Mouse (Mus musculus) kidney, adult 11 months (tissue): ENCODE measurements around the gene Flt3.

Source experiments
- DNase-seq: peaks from one replicate; pipeline ENCODE4 v3.0.0; 2022

Gene Flt3

DNA sequence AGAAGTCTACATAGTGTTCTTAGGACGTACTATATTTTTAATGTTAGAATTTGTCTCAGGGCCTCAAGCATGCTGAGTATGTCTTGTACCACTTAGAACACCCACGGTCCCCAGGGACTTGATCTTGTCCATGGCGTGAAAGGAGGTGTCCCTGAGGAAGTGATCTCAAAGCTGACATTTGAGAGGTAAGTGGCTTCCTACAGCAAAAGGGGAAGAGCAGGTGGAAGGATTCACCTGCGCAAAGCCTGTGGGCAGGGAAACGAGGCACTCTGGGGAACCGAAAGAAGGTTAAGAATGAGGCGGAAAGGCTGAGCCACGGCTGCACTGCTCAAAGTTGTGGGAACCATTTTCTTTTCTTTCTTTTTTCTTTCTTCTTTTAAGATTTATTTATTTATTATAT is 48.4 kb downstream of the Flt3 start:
- DNase-seq = no peak

DNA sequence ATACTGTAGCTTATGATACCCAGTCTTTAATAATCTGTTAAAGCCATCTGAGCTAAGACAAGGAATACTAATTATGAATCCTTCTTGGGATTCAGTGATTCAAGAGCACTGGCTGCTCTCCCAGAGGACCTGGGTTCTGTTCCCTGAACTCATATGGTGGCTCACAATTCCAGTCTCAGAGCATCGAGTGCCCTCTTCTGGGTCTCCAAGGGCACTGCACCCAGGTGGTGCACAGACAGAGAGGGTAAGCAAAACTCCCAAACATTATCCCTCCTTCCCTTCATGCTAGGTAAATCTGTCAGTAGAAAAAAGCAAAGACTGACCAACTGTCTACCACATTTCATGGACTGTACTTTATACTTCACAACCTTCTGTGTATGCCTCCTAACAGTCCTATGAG is 54.3 kb downstream of the Flt3 start:
- no peak for DNase-seq

DNA sequence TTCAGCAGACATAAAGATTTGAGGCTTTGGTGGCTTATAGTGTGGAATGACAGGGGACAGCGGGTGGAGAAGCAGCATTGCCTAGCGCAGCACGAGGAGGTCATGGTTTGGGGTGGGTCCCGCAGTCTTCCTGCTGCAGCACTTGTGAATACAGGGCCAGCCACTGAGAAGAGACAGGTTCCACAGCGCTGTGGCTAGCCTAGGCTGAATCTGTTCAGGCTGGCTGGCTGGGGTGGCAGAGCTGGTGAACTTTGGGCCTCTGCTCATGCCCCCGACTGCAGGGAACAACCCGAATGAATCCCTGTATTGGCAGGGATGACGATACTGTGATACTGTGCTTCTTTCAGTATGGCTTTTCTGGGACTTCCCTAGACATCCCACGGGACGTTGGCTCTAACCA is 56.4 kb downstream of the Flt3 start:
- no peak for DNase-seq

GRCm38 (mm10) chr5:147342901-147343300 is 57.4 kb downstream of the Flt3 start:
- no peak for DNase-seq

- no peak for DNase-seq
Measured at GRCm38 (mm10) chr5:147340741-147341414, 59.4 kb downstream of the Flt3 start.

DNA sequence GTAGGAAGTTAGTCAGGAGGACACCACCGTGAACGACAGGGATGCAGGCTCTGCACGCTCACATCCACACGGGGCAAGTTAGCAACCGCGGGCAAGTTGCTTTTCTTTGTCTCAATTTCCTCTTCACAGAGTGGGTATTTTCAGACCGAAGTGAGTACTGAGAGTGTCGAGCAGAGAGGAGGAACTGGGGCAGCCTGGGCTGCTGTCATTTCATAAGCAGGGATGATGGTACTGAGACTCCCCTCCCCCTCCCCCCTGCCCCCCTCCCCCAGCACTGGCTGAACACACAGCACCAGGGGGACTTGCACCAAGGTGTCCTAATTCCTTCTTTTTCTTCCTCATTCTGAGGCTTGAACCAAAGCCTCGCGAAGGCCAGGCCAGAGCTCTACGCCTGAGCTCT is 60.7 kb downstream of the Flt3 start:
- no peak for DNase-seq

GRCm38 (mm10) chr5:147338967-147339366 is 61.3 kb downstream of the Flt3 start:
- no peak for DNase-seq

GRCm38 (mm10) chr5:147332711-147333110 is 67.6 kb downstream of the Flt3 start:
- DNase-seq = no peak

GRCm38 (mm10) chr5:147331547-147331946 is 68.7 kb downstream of the Flt3 start:
- DNase-seq = no peak

GRCm38 (mm10) chr5:147329946-147330345 is 70.3 kb downstream of the Flt3 start:
- no peak for DNase-seq

DNA sequence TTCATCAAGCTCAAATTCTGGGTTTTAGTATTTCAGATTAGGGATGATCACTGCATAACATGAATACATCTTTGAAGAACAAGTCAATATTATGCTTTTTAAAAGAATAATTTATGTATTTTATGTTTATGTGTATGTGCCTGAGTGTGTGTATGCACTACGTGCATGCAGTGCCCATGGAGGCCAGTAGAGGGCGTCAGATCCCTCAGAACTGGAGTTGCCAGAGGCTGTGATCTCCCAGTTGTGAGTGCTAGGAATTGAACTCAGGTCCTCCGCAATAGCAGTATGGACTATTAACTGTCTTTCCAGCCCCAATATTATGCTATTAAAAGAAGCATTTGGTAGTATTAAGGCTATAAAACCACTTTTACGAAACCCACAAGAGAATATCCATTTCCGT is 72.7 kb downstream of the Flt3 start:
- DNase-seq = no peak

- DNase-seq = no peak
Measured at GRCm38 (mm10) chr5:147325931-147326330, 74.4 kb downstream of the Flt3 start.

- DNase-seq = no peak
Measured at GRCm38 (mm10) chr5:147323237-147323917, 76.9 kb downstream of the Flt3 start.

DNA sequence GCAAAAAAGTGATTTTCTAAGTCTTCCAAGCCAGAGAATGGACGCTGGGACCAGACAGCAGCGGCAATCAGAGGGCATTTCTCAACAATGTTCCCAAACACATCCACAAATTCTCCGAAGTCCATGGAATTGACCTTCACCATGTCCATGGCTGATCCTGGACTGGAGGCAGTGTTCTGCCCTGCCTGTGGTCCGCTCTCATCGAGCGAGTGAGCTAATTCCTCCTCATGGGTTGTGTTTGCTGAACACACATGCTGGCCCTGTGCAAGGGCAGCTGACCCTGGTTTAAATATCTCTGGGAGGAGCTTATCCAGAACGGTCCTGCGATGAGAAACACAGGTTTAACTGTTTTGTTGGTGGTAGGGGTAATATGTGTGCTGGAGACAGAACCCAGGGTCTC is 78.1 kb downstream of the Flt3 start, which contains the start of gene Urad:
TSS of gene Urad (minus strand) at position 258 of the 400 bp plus-strand sequence.
- no peak for DNase-seq

DNA sequence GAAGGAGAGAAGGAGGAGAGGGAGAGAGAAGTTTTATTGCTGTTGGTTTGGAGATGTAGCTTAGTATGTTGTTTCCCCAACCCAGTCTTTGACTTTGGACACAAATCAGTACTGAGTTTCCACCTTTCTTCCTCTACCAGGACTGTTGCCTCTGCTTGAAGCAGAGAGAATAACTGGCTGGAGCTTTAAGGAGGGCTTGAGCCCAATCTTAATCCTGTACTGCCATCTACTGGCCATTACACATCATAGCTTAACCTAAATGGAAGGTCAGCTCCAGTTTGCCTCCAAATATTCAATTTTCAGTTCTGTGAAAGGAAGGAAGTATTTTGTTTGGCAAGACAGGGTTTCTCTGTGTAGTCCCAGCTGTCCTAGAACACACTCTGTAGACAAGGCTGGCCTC is 80.6 kb downstream of the Flt3 start:
- no peak for DNase-seq

DNA sequence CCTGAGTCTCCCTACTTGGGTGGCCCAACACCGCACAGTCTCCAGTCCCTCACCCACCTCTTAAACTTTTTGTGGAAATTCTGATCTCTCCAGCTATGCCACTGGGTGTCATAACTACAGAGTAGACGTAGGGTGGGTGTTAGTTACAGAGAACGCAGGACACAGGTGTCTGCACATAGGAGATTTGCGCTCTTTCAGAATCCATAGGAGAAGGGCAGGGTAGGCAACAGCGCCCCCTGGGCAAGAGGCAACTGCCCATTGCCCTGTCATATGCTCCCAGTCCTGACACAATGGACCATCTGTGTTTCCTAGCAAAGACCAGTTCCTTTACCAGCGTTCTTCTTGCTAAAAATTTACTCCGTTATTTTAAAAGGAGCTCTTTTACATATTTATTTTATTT is 82.3 kb downstream of the Flt3 start:
- DNase-seq = no peak

DNA sequence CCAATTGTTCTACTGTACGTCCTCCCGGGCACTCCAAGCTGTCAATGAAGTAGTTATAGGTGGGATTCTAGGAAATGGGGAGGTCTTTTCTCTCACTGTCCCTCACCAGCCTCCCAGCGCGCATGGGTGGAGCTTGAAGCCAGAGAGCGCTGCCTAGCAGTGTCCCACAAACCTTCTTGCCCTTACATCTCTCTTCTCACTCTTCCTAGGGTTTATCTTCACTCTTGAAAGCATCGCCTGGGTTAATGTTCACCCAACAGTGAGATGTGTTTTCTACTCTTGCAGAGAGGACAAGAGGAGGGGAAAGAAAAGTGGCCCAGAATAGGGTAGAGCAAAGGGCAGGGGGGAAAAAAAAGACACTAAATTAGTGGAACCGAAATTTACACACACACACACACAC is 83.0 kb downstream of the Flt3 start:
- DNase-seq = no peak

DNA sequence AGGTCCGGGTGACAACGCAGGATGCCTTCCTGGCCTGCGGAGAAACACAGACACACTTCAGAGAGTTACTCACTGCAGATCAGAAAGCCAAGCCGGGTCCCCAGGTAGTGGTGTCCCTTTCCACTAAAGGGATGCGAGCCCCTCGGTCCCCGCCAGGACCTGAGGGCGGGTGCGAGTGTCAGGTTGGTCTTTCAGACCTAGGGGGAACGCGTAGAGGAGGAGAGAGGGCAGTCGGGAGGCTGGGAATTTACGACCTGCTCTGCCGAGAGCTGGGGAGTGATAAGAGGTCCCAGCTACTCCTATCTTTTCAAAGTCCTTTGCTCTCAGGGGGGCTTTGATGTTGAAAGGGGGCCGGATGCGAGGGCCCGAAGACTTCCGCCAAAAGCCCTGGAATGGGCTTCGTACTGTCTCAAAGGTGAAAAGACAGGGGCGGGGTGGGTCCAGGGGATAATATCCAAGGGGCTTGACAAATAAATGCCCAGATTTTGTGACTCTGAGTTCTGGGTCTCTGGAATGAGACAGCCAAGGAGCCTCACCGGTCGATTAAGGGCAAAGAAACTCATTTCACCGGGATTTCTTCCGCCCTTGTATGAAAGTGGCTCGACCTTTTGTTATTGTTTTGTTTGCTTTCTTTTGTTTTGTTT is 84.7 kb downstream of the Flt3 start:
- DNase-seq = no peak

DNA sequence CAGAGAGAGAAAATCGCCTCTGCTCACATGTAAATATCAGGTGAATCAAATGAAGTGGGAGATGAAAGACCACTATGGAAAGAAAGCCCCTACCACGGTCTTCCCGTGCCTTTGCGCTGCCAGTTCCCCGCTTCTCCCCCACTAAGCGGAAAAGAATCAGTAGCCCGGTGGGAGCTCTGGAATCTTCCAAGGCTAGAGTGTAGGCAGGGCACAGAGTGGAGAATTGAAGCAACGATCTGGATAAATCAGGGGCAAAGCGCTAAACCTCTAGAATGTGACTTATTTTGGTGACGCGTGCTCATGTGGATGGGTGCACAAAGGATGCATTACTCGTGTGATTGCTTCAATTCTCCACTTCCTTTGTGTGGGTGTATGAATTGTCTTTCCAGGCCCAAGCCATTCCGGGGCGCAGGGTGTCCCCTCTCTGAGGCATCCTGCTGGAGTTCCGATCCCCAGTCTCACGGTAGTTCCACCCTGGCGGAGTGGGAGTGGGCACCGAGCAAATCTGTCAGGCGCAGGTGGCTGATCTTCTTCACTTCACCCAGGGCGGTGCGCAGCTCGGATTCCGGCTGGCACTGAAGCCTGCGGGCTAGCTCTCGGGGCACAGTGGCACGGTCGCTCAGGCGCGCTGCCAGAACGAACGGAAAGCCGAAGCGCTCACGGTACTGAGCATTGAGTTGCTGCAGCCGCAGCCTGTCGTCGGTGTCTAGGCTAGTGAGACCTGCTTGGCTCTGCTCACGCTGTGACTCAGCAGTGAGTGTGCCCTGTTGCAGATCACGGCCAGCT is 85.5 kb downstream of the Flt3 start:
- no peak for DNase-seq

- DNase-seq = no peak
Measured at GRCm38 (mm10) chr5:147312830-147313685, 87.2 kb downstream of the Flt3 start.

DNA sequence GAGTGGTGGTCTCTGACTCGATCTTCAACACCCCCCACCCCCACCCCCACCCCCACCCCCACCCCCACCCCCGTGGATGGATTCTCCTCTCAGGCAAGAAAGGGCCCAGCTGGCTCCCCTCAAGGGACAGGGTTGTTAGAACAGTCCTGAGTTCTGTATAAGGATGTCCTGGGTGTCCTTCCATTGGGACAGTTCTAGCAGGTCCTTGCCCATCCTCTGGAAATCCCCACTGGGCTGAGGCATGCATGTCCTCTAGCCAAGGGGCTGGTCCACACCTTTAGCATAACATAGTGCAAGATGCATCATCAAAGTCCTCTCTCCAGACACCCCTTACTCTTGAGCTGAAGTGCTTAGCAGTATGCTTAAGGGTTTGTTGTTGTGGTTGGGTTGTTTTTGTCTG is 90.5 kb downstream of the Flt3 start:
- no peak for DNase-seq

DNA sequence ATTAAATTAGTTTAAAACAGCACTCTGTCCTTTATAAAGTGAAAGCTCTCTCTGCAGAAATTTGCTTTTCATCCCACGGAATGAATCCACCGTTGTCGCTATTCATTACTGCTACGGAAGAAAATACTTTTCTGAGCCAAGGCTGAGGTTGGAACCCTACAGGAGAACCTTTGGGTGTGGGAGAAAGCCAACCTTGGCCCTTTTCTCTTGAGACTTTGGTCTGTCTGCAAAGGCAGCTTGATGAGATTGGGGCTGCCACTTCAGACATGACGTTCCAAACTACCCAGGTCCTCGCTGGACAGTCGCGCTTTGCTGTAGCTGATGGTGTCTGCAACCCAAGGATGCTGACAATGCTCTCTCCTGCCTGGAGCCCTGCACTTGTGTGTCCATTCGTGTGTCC is 91.8 kb downstream of the Flt3 start:
- DNase-seq = no peak

GRCm38 (mm10) chr5:147307398-147307785 is 92.9 kb downstream of the Flt3 start:
- no peak for DNase-seq
